Mouse (Mus musculus): ENCODE measurements around the gene Zkscan16. TPM values are rescaled to one million over a fixed set of nuclear protein-coding genes. Genes with fewer than 3 reads are reported as not detected.
A peak's percentile ranks its signal among the peaks of the same experiment; 100 is the strongest.

Gene Zkscan16
- polyA plus RNA-seq, 1 experiment from 2014 or later: 2.0 TPM

- H3K4me3 ChIP-seq (ENCODE audit: low read length): peak overlapping the region; percentile 95
- peak overlapping the region; percentile 70 for H3K4me2 ChIP-seq (ENCODE audit: low read length)
- H3K27ac ChIP-seq (ENCODE audit: low read depth, low read length): no peak overlapping the region
- no peak for ATAC-seq
- H3K9me3 ChIP-seq (ENCODE audit: control insufficient read depth, low read length): no peaks in the 10 kb centered on the region
- H3K4me1 ChIP-seq (ENCODE audit: control insufficient read depth, insufficient read depth, low read depth, low read length): peaks cover 16% of the 10 kb centered on the region
- 35% methylated on average over 7 of the region's 7 CpGs for WGBS
- H3K27me3 ChIP-seq (replicated peaks; ENCODE audit: control insufficient read depth, insufficient read depth, low read length): no peaks in the 10 kb centered on the region
- peak overlapping the region; percentile 96 for H3K9ac ChIP-seq (ENCODE audit: low read depth, low read length)
- H3K36me3 ChIP-seq (ENCODE audit: control insufficient read depth, insufficient read depth, low read length): no peaks in the 10 kb centered on the region
Observed at GRCm38 (mm10) chr4:59003806-59004200, 60.4 kb downstream of the Zkscan16 start.

DNA sequence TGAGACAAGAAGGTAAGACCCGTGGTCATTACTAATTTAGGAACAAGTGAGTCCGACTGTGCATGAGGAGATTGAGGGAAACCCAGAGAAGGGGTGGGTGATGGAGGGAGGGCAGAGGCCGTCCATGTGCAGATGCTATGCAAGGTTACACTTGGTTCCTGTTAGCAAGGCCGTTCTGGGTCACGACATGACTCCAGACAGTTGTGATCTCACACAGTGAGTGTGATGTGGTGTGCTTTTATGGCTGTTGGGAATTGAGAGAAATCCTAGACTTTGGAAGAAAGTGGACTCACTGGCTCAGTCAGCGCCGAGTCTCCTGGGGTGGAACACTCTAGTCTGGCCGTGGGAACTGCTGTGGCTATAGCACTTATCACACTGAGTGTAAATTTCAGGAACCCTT, 62.8 kb downstream of the Zkscan16 start:
- Histone ChIP-seq H3K27me3 (replicated peaks; ENCODE audit: control insufficient read depth, insufficient read depth, low read length) (no peaks in the 10 kb centered on the region), H3K4me2 (ENCODE audit: low read length) (no peak overlapping the region), H3K9me3 (ENCODE audit: control insufficient read depth, low read length) (no peaks in the 10 kb centered on the region), H3K9ac (ENCODE audit: low read depth, low read length) (no peak overlapping the region), H3K27ac (ENCODE audit: low read depth, low read length) (no peak overlapping the region), H3K4me1 (ENCODE audit: control insufficient read depth, insufficient read depth, low read depth, low read length) (peaks cover 16% of the 10 kb centered on the region), H3K36me3 (ENCODE audit: control insufficient read depth, insufficient read depth, low read length) (no peaks in the 10 kb centered on the region), H3K4me3 (ENCODE audit: low read length) (no peak overlapping the region)
- ATAC-seq: no peak
- 68% methylated on average over 8 of the region's 8 CpGs for WGBS

- Histone ChIP-seq H3K27me3 (replicated peaks; ENCODE audit: control insufficient read depth, insufficient read depth, low read length) (no peaks in the 10 kb centered on the region), H3K4me1 (ENCODE audit: control insufficient read depth, insufficient read depth, low read depth, low read length) (peaks cover 16% of the 10 kb centered on the region), H3K36me3 (ENCODE audit: control insufficient read depth, insufficient read depth, low read length) (no peaks in the 10 kb centered on the region), H3K9me3 (ENCODE audit: control insufficient read depth, low read length) (no peaks in the 10 kb centered on the region), H3K9ac (ENCODE audit: low read depth, low read length) (no peak overlapping the region), H3K4me2 (ENCODE audit: low read length) (no peak overlapping the region), H3K27ac (ENCODE audit: low read depth, low read length) (no peak overlapping the region), H3K4me3 (ENCODE audit: low read length) (no peak overlapping the region)
- WGBS: 77% methylated on average over 6 of the region's 6 CpGs
- no peak for ATAC-seq
Observed at GRCm38 (mm10) chr4:59007016-59007415, 63.6 kb downstream of the Zkscan16 start.

Other genes with a start within 250 kb of the Zkscan16 start
- gene Olfr267, start 155.9 kb upstream of the Zkscan16 start, polyA plus RNA-seq (2015; fragmentation: Nextera tagmentation; extraction: Ambion mirVana): 0.11 TPM in 1 of 2 replicates, not detected in the other
- gene Ecpas, start 30.9 kb upstream of the Zkscan16 start, polyA plus RNA-seq (2015; fragmentation: Nextera tagmentation; extraction: Ambion mirVana): 29.0 and 31.1 TPM in 2 replicates
- gene Ptgr1, start 43.5 kb downstream of the Zkscan16 start, polyA plus RNA-seq (2015; fragmentation: Nextera tagmentation; extraction: Ambion mirVana): 5.6 and 6.5 TPM in 2 replicates
- gene Dnajc25, start 51.4 kb downstream of the Zkscan16 start, polyA plus RNA-seq (2015; fragmentation: Nextera tagmentation; extraction: Ambion mirVana): 5.7 and 5.8 TPM in 2 replicates
- gene Gm20503, start 59.6 kb downstream of the Zkscan16 start, polyA plus RNA-seq (2015; fragmentation: Nextera tagmentation; extraction: Ambion mirVana): 7.2 and 8.4 TPM in 2 replicates
- 178 and 197 TPM in 2 replicates for gene Gng10, start 91.5 kb downstream of the Zkscan16 start, polyA plus RNA-seq (2015; fragmentation: Nextera tagmentation; extraction: Ambion mirVana)
- 0.04 and 0.05 TPM in 2 replicates for gene AI481877, start 195.4 kb downstream of the Zkscan16 start, polyA plus RNA-seq (2015; fragmentation: Nextera tagmentation; extraction: Ambion mirVana)
- 14.3 and 15.8 TPM in 2 replicates for gene Ugcg, start 245.6 kb downstream of the Zkscan16 start, polyA plus RNA-seq (2015; fragmentation: Nextera tagmentation; extraction: Ambion mirVana)

Measured in hindbrain, embryonic 16.5 days (tissue).